Comparison of ENCODE assay signal across 20 mouse cellular contexts in the genomic region with DNA sequence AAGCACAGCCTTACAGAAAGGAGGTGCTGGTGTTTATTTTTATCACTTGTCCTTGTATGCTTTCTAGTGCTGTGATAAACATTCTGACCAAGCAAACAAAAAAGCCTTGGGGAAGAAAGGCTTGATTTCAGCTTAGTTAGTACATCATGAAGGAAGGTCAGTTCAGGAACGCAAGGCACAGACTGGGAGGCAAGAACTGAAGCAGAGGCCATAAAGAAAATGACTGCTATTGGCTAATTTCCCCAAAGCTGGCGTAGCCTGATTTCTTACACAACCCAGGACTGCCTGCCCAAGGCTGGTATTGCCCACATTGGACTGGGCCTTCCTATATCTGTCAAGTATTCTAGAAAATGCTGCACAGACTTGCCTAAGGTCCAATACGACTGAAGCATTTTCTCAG. TPM values are rescaled to one million over a fixed set of nuclear protein-coding genes. Genes with fewer than 3 reads are reported as not detected.
DNase-seq lines count a peak whose midpoint lies in the region; ATAC-seq lines count a peak whose summit lies in the region.
"Had no signal": no experiment of that assay in that cellular context is flagged by ENCODE, and none has a peak within 500 bp of the region (broad histone marks: within the 10 kb centered on the region; RNA-seq: fewer than 3 reads in every experiment).

No protein-coding gene starts in this region.

- DNase-seq in adrenal gland, adult 8-10 months, result peak; percentile 39
- DNase-seq in adrenal gland, postnatal 4 days (ENCODE audit: low spot score in 2 of 2), result no peak
- DNase-seq in adipocyte (ENCODE audit: low spot score), result peak; percentile 9
- DNase-seq in adrenal gland, postnatal 14 days, result peak; percentile 23
- peak; percentile 34 for DNase-seq in gonadal fat pad, adult 2 months (ENCODE audit: low read depth)
- DNase-seq: cerebellum, adult 11-12 months; cerebellum, adult 9-10 months; cerebellum, postnatal 25 days; forebrain, postnatal 0 days; gastrocnemius, postnatal 14 days had no signal

- no peak overlapping the region for H3K9ac ChIP-seq in forebrain, embryonic 15.5 days (replicated peaks)
- H3K9ac ChIP-seq: embryonic facial prominence, embryonic 12.5 days; forebrain, embryonic 12.5 days; forebrain, postnatal 0 days; heart, embryonic 12.5 days; hindbrain, embryonic 14.5 days had no signal

- no peaks in the 10 kb centered on the region for H3K9me3 ChIP-seq in forebrain, embryonic 15.5 days
- H3K9me3 ChIP-seq: embryonic facial prominence, embryonic 12.5 days; forebrain, embryonic 12.5 days; heart, embryonic 12.5 days; hindbrain, embryonic 10.5 days had no signal

- H3K4me3 ChIP-seq in forebrain, embryonic 15.5 days, result no peak overlapping the region
- H3K4me3 ChIP-seq: embryonic facial prominence, embryonic 12.5 days; forebrain, embryonic 12.5 days; heart, embryonic 12.5 days; hindbrain, embryonic 10.5 days had no signal

- H3K4me1 ChIP-seq in forebrain, embryonic 15.5 days, result no peaks in the 10 kb centered on the region
- H3K4me1 ChIP-seq: embryonic facial prominence, embryonic 12.5 days; forebrain, embryonic 12.5 days; heart, embryonic 12.5 days; hindbrain, embryonic 10.5 days had no signal

- H3K27ac ChIP-seq in forebrain, embryonic 15.5 days (replicated peaks), result no peak overlapping the region
- H3K27ac ChIP-seq: embryonic facial prominence, embryonic 12.5 days; forebrain, embryonic 12.5 days; hindbrain, embryonic 10.5 days; hindbrain, embryonic 14.5 days had no signal

- H3K4me2 ChIP-seq in forebrain, embryonic 15.5 days (replicated peaks), result no peak overlapping the region
- H3K4me2 ChIP-seq: embryonic facial prominence, embryonic 12.5 days; forebrain, embryonic 12.5 days; heart, embryonic 12.5 days; hindbrain, embryonic 14.5 days had no signal

- WGBS in forebrain, embryonic 15.5 days, result 90% methylated on average over 3 of the region's 3 CpGs

- no peak for ATAC-seq in forebrain, embryonic 15.5 days (replicated peaks)
- ATAC-seq: activated CD4-positive, CD25-positive, alpha-beta regulatory T cell, adult 4 months; forebrain, postnatal 0 days; intestine, embryonic 16.5 days; Patski had no signal

- no peaks in the 10 kb centered on the region for H3K36me3 ChIP-seq in forebrain, embryonic 15.5 days
- H3K36me3 ChIP-seq: embryonic facial prominence, embryonic 12.5 days; forebrain, embryonic 12.5 days; heart, embryonic 12.5 days; hindbrain, embryonic 10.5 days had no signal

- H3K27me3 ChIP-seq in forebrain, embryonic 15.5 days, result no peaks in the 10 kb centered on the region
- H3K27me3 ChIP-seq: CH12.LX; embryonic facial prominence, embryonic 12.5 days; forebrain, embryonic 12.5 days; heart, embryonic 12.5 days; Patski had no signal

RNA-seq across cellular contexts. Expression of gene Ddias, which starts 25.8 kb away (rescaled TPM):
- total RNA-seq in adrenal gland, adult 8-10 months (2022), result 1 to 10 TPM; 1.1 to 2.6 (median 1.5) TPM
- total RNA-seq in adrenal gland, postnatal 4 days (2021), result 1 to 10 TPM; 4.9 to 5.1 TPM
- 2.4 TPM in 2 replicates for total RNA-seq in adrenal gland, postnatal 14 days (2021)
- 0.11 and 0.15 TPM in 2 replicates for polyA plus RNA-seq in gonadal fat pad, adult 2 months (2012; rRNA removed)
- polyA plus RNA-seq in forebrain, embryonic 15.5 days (2015; fragmentation: Nextera tagmentation; extraction: Ambion mirVana), result 7.5 and 9.3 TPM in 2 replicates

RNA-seq across cellular contexts. Expression of gene Prcp, which starts 26.0 kb away (rescaled TPM):
- total RNA-seq in adrenal gland, adult 8-10 months (2022), result 10 to 100 TPM; 11.0 to 20.7 (median 14.5) TPM
- 10 to 100 TPM; 20.2 to 22.8 TPM for total RNA-seq in adrenal gland, postnatal 4 days (2021)
- total RNA-seq in adrenal gland, postnatal 14 days (2021), result 20.3 and 26.9 TPM in 2 replicates
- polyA plus RNA-seq in gonadal fat pad, adult 2 months (2012; rRNA removed), result 14.6 and 15.1 TPM in 2 replicates
- 16.6 and 17.4 TPM in 2 replicates for polyA plus RNA-seq in forebrain, embryonic 15.5 days (2015; fragmentation: Nextera tagmentation; extraction: Ambion mirVana)

Comparison
In these comparisons a context has a peak if more than half of its experiments do, and no peak if none do; other contexts are left out.
1. DNase-seq: peak in adrenal gland, adult 8-10 months (single experiment), adipocyte (single experiment), adrenal gland, postnatal 14 days (single experiment) and gonadal fat pad, adult 2 months (single experiment); none in adrenal gland, postnatal 4 days (0 of 2).